Mouse (Mus musculus) testis, adult 2 months (tissue): ENCODE data around the gene Dgkg.

ENCODE experiments used
- CTCF ChIP-seq: fragments of 200-500 bp; IDR thresholded peaks from 2 replicates; pipeline ENCODE4 v1.5.1; 2012; ENCODE audit warnings: low read depth, mild to moderate bottlenecking, inconsistent platforms, low read length, moderate library complexity; ENCODE audit not compliant: control insufficient read depth, insufficient read depth, insufficient replicate concordance
- POLR2A ChIP-seq: fragments of 200-500 bp; IDR thresholded peaks from 2 replicates; pipeline ENCODE4 v1.6.1; 2012; ENCODE audit warnings: low read depth, mild to moderate bottlenecking, inconsistent platforms, low read length, moderate library complexity; ENCODE audit not compliant: control insufficient read depth

DNA sequence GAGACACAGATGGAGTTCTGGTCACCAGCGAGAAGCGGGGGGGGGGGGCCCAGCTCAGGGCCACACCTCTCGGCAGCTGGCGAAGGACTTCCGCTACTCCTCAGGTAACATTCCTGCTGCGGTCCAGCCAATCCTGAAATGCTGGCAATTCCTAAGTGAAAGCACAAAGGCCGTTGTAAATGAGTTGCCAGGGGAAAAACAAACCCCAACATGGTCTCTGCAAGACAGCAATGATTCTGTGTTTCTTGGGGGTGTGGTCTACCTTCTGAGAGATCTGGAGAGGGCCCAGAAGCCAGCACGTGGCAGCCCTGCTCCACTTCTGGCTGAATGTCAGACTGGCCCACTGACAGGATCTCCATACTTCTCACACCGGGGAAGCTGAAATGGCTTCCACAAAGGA lies 34.7 kb downstream of the Dgkg start:
- TF ChIP-seq CTCF (no peak), POLR2A (no peak)
